Mouse (Mus musculus) limb, embryonic 11.5 days (tissue): ENCODE data around the gene Nek6. TPM values are rescaled to one million over a fixed set of nuclear protein-coding genes. Genes with fewer than 3 reads are reported as not detected.

Experiments used
- ATAC-seq: fragments of 200-750 bp; cut with Nextera tagmentation; 2 replicates; pipeline ENCODE4 v1.8.0; 2017; ENCODE audit warnings: low read depth; ENCODE audit not compliant: insufficient number of reproducible peaks, low FRiP score, low TSS enrichment
- DNase-seq: peaks from one replicate; pipeline ENCODE4 v3.0.0-alpha.2; 2015; ENCODE audit warnings: low spot score
- H3K27ac ChIP-seq: fragments of 300-500 bp; sonication (generic); replicated peaks from 2 replicates; pipeline ENCODE4 v1.5.1; 2014; ENCODE audit warnings: low read depth, mild to moderate bottlenecking, low read length
- H3K27me3 ChIP-seq: fragments of 300-500 bp; sonication (generic); 2 replicates; pipeline ENCODE4 v1.6.1; 2014; ENCODE audit warnings: mild to moderate bottlenecking, low read length, mixed read lengths; ENCODE audit not compliant: control insufficient read depth, insufficient read depth
- H3K36me3 ChIP-seq: fragments of 300-500 bp; sonication (generic); 2 replicates; pipeline ENCODE4 v1.6.1; 2014; ENCODE audit warnings: mild to moderate bottlenecking, low read length, moderate library complexity, mixed read lengths; ENCODE audit not compliant: control insufficient read depth, insufficient read depth
- H3K4me1 ChIP-seq: fragments of 300-500 bp; sonication (generic); 2 replicates; pipeline ENCODE4 v1.6.1; 2014; ENCODE audit warnings: low read length, mixed read lengths; ENCODE audit not compliant: control insufficient read depth, insufficient read depth
- H3K4me2 ChIP-seq: fragments of 300-500 bp; sonication (generic); 2 replicates; pipeline ENCODE4 v1.6.1; 2014; ENCODE audit warnings: low read depth, mild to moderate bottlenecking, moderate library complexity; ENCODE audit not compliant: severe bottlenecking
- H3K4me3 ChIP-seq: fragments of 300-500 bp; sonication (generic); 2 replicates; pipeline ENCODE4 v1.5.1; 2014; ENCODE audit warnings: low read depth, low read length
- H3K9ac ChIP-seq: fragments of 300-500 bp; sonication (generic); 2 replicates; pipeline ENCODE4 v1.6.1; 2014; ENCODE audit warnings: mild to moderate bottlenecking, low read length
- H3K9me3 ChIP-seq: fragments of 300-500 bp; sonication (generic); 2 replicates; pipeline ENCODE4 v1.6.1; 2016; ENCODE audit warnings: low read length; ENCODE audit not compliant: control insufficient read depth
- WGBS: fragments of 180-500 bp; shearing (Covaris S2); extraction: QIAGEN DNeasy Blood & Tissue Kit; methylation state at CpG from one replicate; pipeline ENCODE4 v1.1.7; 2014; 5-methylcytosine and 5-hydroxymethylcytosine counted together
- polyA plus RNA-seq: library from polyadenylated mRNA; unstranded; fragments of >200 nt; fragmentation: Nextera tagmentation; extraction: Ambion mirVana; gene quantifications from 2 replicates; pipeline ENCODE4 v1.2.1, GENCODE M21; 2014

Nek6 gene
- polyA plus RNA-seq, 1 experiment from 2014 or later = 108 TPM

DNA sequence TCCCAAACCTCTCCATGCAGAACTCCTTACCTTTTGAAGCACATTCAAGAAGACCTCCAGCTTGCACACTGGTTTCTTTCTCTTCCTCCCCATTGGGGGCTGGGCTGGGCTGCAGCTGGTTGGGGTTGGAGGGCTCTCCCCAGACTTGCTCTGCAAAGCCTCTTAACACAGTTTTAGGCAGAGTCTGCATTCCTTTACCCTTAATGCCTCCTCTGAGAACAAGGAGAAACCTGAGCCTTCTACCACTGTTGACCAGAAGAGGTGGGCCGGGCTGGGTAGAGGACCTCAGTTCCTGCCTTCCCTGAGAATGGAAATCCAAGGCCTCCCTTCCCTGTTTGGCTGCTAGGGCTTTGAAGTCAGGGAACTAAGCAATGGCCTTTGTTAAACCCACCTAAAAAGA lies 9.8 kb upstream of the Nek6 start:
- H3K36me3 ChIP-seq = no peaks in the 10 kb centered on the region
- no peak overlapping the region for H3K4me2 ChIP-seq
- H3K4me3 ChIP-seq = no peak overlapping the region
- DNase-seq = peak; percentile 36
- H3K4me1 ChIP-seq = peaks cover 7% of the 10 kb centered on the region
- ATAC-seq = peak; percentile 79
- peak overlapping the region; percentile 43 for H3K27ac ChIP-seq
- no peaks in the 10 kb centered on the region for H3K9me3 ChIP-seq
- 13% methylated on average over 1 of the region's 1 CpGs for WGBS
- no peaks in the 10 kb centered on the region for H3K27me3 ChIP-seq
- H3K9ac ChIP-seq = no peak overlapping the region

DNA sequence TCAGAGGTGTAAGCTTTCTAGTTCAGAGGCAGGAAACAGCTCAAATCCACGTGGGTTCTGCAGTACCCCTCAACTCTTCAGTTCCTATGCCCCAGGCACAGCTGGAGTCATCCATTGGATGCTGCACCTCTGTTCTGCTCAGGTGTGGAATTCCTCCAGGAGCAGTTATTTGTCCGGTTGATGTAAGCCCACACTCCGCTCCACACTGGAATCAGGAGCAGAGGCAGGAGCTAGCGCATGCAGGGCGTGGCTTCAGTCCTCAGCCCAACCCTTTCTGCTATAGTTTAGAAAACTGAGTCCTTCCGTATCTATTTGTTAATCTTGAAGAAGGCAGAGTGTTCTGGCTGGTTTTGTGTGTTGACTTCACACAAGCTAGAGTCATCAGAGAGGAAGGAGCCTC lies 9.3 kb upstream of the Nek6 start:
- Histone ChIP-seq H3K4me3 (no peak overlapping the region), H3K27ac (peak overlapping the region; percentile 43), H3K4me2 (no peak overlapping the region), H3K4me1 (peaks cover 7% of the 10 kb centered on the region), H3K36me3 (no peaks in the 10 kb centered on the region), H3K9me3 (no peaks in the 10 kb centered on the region), H3K9ac (no peak overlapping the region), H3K27me3 (no peaks in the 10 kb centered on the region)
- no peak for DNase-seq
- peak; percentile 45; the same call in 1 of the 2 replicates for ATAC-seq
- WGBS = 68% methylated on average over 6 of the region's 6 CpGs

DNA sequence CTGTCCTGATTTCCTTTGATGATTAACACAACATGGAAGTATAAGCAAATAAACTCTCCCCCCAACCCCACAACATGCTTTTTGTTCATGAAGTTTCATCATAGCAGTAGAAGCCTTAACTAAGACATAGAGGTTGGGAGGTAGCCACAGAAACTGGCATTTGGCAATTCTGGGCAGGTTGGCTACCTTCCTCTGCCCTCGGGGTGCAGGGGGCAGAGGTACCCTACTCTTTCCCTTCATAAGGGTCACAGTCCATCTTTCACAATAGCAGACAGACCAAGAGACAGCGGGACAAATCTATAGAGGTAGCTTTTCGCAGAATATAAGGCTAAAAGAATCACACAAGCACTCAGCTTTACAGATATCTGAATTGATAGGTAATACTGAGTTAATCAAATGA lies 8.7 kb upstream of the Nek6 start:
- no peaks in the 10 kb centered on the region for H3K36me3 ChIP-seq
- WGBS = 88% methylated on average over 3 of the region's 3 CpGs
- no peak overlapping the region for H3K27ac ChIP-seq
- H3K4me3 ChIP-seq = no peak overlapping the region
- no peaks in the 10 kb centered on the region for H3K9me3 ChIP-seq
- H3K9ac ChIP-seq = no peak overlapping the region
- DNase-seq (no peak), ATAC-seq (no peak)
- no peaks in the 10 kb centered on the region for H3K27me3 ChIP-seq
- H3K4me1 ChIP-seq = peaks cover 7% of the 10 kb centered on the region
- H3K4me2 ChIP-seq = no peak overlapping the region

DNA sequence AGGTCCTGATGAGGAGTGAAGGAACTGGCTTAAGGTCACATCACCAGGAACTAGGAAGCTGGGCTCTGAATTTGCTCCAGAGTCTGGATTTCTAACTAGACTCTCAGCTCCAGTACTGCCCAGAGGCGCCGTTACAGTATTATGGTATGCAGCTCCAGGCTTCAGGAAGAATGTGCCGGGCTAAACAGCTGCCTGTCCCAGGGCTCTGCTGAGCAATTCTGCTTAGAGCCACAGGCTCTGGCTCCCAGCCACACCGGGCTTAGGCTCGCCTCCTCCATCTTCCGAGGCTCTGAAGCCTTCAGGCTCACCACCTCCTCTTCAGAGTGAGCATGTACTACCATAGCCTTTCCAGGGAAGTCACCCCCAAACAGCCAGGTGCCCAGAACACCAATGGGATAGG lies 7.1 kb upstream of the Nek6 start:
- H3K9me3 ChIP-seq = no peaks in the 10 kb centered on the region
- DNase-seq (no peak), ATAC-seq (no peak)
- no peak overlapping the region for H3K4me2 ChIP-seq
- no peak overlapping the region for H3K4me3 ChIP-seq
- H3K9ac ChIP-seq = no peak overlapping the region
- no peaks in the 10 kb centered on the region for H3K27me3 ChIP-seq
- WGBS = 57% methylated on average over 6 of the region's 6 CpGs
- peaks cover 7% of the 10 kb centered on the region for H3K4me1 ChIP-seq
- H3K27ac ChIP-seq = no peak overlapping the region
- no peaks in the 10 kb centered on the region for H3K36me3 ChIP-seq

DNA sequence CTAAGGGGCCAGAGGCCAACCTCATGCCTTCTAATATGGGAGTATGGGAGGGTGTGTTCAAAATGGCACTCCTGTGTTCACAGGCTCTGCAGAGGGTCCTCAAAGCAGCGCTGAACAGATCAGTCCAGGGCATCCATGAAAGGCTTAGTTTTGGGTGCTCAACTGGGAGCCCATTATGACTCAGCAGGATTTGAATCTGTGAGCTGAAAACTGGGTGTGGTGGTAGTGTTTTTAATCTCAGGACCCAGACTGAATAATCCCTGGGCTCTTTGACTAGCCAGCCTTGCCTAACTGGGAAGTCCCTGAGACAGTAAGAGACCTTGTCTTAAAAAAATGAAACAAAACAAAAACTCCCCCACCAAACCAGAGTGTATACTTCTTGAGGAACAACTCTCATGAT lies 4.3 kb upstream of the Nek6 start:
- DNase-seq (no peak), ATAC-seq (no peak)
- Histone ChIP-seq H3K4me1 (peaks cover 2% of the 10 kb centered on the region; the same call in 1 of the 2 replicates), H3K9me3 (no peaks in the 10 kb centered on the region), H3K4me2 (no peak overlapping the region), H3K27me3 (no peaks in the 10 kb centered on the region), H3K9ac (no peak overlapping the region), H3K36me3 (no peaks in the 10 kb centered on the region), H3K4me3 (no peak overlapping the region), H3K27ac (no peak overlapping the region)
- 91% methylated on average over 1 of the region's 1 CpGs for WGBS

DNA sequence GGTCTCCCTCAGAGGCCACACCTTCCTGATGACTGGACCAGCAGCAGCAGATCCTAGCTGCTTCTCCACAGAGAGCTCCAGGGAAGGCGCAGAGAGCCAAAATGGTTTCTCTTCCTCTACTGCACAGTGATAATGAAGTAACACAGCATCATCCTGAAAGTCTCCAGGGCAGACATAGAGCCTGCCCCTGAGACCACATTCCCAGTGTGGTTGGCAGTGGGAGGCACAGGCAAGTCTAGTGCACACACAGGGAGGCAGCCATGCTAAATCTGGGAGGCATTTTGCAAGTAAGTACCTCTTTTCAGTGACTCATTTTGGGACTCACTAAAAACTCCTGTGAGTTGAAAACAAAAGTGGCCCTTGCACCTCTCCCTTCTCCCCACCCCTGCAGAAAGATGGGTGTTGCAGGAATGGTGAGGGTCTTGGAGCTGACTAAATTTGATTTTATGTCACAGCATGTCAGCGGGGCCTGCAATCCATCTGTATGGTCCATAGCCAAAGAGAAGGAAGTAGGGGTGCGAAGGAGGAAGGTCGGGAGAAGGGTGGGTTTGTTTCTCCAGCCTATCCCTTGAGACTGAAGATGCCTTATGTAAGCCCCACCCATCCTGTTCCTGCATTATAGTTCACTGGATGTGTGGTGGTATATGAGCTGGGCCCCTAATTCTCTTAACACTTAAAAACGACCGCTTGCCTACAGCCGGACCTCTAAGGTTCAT lies 2.3 kb upstream of the Nek6 start:
- WGBS = 83% methylated on average over 7 of the region's 7 CpGs
- H3K4me3 ChIP-seq = no peak overlapping the region
- no peak overlapping the region for H3K4me2 ChIP-seq
- no peak overlapping the region for H3K9ac ChIP-seq
- ATAC-seq = no peak
- DNase-seq = no peak
- no peaks in the 10 kb centered on the region for H3K27me3 ChIP-seq
- H3K4me1 ChIP-seq = peaks cover 11% of the 10 kb centered on the region
- no peaks in the 10 kb centered on the region for H3K9me3 ChIP-seq
- H3K36me3 ChIP-seq = no peaks in the 10 kb centered on the region
- H3K27ac ChIP-seq = no peak overlapping the region

DNA sequence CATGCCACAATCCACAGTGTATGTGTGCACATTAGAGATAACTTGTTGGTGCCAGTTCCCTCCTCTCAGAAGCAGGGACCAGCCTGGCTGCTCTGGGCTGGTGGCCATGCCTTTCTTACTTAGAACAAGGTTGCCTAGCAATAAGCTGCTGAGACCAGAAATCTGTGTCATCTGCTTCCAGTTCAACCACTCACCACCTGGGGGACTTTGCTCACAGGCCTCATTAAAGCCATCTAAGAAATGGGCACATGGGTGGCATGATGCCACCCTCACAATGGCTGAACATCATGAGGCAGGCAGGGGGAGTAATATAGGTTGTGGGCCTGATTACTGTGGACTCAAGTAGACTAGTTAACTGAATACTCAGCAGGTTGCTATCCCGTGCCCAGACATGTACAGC lies 1.3 kb upstream of the Nek6 start:
- Histone ChIP-seq H3K27ac (no peak overlapping the region), H3K27me3 (no peaks in the 10 kb centered on the region), H3K4me1 (peaks cover 16% of the 10 kb centered on the region), H3K4me2 (no peak overlapping the region), H3K9me3 (no peaks in the 10 kb centered on the region), H3K4me3 (no peak overlapping the region), H3K36me3 (no peaks in the 10 kb centered on the region), H3K9ac (no peak overlapping the region)
- ATAC-seq (no peak), DNase-seq (no peak)
- WGBS = 86% methylated on average over 1 of the region's 1 CpGs

DNA sequence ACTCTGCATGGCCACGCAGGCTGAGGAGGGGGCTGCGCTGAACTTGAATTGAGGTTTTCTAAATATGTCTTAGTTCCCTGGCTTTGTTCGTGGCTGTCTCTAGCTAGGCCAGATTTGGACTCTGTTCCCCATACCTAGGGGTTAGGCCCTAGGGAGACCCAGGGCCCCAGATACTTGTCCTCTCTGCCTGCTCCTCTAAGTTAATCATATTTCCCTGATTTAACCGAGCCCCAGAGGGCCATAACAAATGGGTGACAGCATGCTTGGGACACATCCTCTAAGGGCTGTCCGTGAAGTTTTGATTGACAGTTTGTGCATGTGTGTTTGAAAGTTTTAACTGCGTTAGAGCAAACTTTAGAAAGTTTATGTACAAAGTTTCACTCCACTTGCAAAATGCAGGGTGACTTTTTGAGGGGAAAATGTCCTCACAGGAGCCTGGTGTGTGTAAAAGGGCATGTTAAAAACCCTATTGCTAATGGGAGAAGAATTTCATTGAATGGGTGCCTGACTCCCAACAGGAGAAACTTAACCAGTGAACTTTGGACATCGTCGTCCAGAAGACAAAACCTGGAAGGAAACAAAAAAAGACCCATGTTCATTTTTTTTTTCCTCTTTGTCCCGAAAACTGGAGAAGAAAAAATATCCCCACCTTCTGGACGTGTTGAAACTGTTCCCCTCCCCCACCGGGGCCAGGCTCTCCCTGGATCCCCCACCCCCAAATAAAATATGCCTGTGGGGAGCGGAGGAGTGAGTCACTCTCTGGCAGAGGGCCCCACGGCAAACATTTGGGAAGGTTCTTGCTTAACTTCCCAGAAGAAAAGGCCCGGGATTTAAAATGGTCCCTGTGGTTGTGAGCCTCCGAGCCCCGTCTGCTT lies 1.1 kb downstream of the Nek6 start:
- ATAC-seq (no peak), DNase-seq (peak; percentile 55)
- H3K4me2 ChIP-seq = peak overlapping the region; percentile 67
- H3K4me3 ChIP-seq = peak overlapping the region; percentile 80
- H3K27ac ChIP-seq = no peak overlapping the region
- H3K9me3 ChIP-seq = no peaks in the 10 kb centered on the region
- WGBS = 22% methylated on average over 16 of the region's 16 CpGs
- peaks cover 27% of the 10 kb centered on the region for H3K4me1 ChIP-seq
- no peaks in the 10 kb centered on the region for H3K36me3 ChIP-seq
- no peaks in the 10 kb centered on the region for H3K27me3 ChIP-seq
- H3K9ac ChIP-seq = peak overlapping the region; percentile 91
